Mouse (Mus musculus): ENCODE data around the gene Vwa2. TPM values are rescaled to one million over a fixed set of nuclear protein-coding genes. Genes with fewer than 3 reads are reported as not detected.

Vwa2 gene
- polyA plus RNA-seq, 1 experiment from 2014 or later: 1.0 TPM

DNA sequence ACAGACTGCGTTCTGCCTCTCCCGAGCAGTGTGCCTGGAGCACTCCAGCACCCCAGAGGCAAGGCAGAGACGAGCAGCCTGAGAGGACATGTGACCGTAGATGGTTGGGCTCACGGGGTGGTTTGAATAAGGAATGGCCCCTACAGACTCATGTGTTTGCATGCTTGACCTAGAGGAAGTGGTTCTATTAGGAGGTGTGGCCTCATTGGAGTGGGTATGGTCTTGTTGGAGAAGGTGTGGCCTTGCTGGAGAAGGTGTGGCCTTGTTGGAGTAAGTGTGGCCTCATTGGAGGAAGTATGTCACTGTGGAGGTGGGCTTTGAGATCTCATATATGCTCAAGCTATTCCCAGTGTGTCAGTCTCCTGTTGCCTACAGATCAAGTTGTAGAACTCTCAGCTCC, 63.9 kb downstream of the Vwa2 start:
- Histone ChIP-seq H3K27me3 (no peaks in the 10 kb centered on the region), H3K9ac (no peak overlapping the region), H3K4me1 (replicated peaks) (no peaks in the 10 kb centered on the region), H3K4me3 (no peak overlapping the region), H3K27ac (replicated peaks) (no peak overlapping the region), H3K36me3 (0 out of 2 replicates have a peak, but pooled peaks cover under 1% of the 10 kb centered on the region), H3K4me2 (no peak overlapping the region), H3K9me3 (no peaks in the 10 kb centered on the region)
- ATAC-seq (ENCODE audit: low read depth): no peak
- WGBS: 92% methylated on average over 5 of the region's 5 CpGs

DNA sequence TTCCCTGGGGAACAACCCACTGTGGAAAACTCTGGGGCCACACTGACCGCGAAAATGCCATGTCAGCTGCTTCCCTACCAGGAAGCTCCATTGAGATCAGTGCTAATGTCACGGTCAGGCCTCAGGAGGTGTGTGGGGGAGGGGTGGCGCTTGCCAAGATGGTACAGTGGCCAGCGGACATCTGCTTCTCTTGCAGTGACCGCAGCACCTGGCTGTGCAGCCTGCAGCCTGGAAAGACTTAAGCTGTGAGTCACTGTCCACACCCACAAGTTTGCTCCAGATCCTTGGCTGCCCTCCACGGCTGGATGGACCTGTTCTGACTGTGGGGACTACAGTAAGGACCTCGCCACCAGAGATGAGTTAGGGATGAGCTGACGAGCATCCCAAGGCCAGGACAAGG, 65.8 kb downstream of the Vwa2 start:
- H3K27me3 ChIP-seq: no peaks in the 10 kb centered on the region
- no peak overlapping the region for H3K4me3 ChIP-seq
- H3K36me3 ChIP-seq: 0 out of 2 replicates have a peak, but pooled peaks cover 3% of the 10 kb centered on the region
- no peaks in the 10 kb centered on the region for H3K4me1 ChIP-seq (replicated peaks)
- no peak overlapping the region for H3K9ac ChIP-seq
- H3K4me2 ChIP-seq: no peak overlapping the region
- no peak overlapping the region for H3K27ac ChIP-seq (replicated peaks)
- 82% methylated on average over 9 of the region's 9 CpGs for WGBS
- ATAC-seq (ENCODE audit: low read depth): no peak
- H3K9me3 ChIP-seq: no peaks in the 10 kb centered on the region

DNA sequence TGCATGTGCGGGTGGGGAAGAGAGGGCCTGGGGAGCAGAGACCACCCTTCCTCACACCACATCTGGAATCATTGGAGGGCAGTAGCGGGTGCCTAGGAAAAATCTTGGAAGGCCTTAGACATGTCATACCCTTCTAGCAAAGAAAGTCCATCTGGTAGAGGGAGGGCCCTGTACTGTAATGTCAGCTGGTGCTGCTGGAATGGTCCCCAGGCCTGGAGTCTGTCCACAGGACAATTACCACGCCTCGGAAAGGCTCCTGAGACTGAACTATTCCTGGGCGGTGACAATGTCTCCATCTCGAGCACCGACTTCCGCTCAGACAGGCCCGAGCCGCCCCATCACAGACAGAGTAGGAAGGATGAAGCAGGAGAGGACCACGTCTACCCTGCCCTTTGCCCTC, 66.5 kb downstream of the Vwa2 start:
- H3K36me3 ChIP-seq: 0 out of 2 replicates have a peak, but pooled peaks cover 3% of the 10 kb centered on the region

DNA sequence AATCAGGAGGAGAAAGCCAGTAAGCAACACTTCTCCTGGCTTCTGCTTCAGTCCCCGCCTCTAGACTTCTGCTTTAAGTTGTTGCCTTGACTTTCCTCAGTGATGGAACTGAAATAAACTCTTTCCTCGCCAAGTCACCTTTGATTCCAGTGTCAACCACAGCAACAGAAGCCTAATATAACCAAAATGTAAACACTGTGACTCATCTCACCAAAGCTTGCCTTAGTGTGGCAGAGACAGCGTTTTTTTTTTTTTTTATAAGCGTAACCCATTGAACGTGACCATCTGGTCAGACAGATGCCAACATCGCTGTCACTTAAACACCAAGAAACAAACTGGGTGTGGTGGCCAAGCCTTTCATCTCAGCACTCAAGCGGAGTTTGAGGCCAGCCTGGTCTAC, 68.2 kb downstream of the Vwa2 start:
- WGBS: 90% methylated on average over 7 of the region's 7 CpGs
- Histone ChIP-seq H3K27me3 (no peaks in the 10 kb centered on the region), H3K9me3 (no peaks in the 10 kb centered on the region), H3K4me2 (no peak overlapping the region), H3K4me1 (replicated peaks) (peaks cover 7% of the 10 kb centered on the region; the same call in 1 of the 2 replicates), H3K36me3 (0 out of 2 replicates have a peak, but pooled peaks cover 3% of the 10 kb centered on the region), H3K4me3 (no peak overlapping the region), H3K27ac (replicated peaks) (no peak overlapping the region), H3K9ac (no peak overlapping the region)
- ATAC-seq (ENCODE audit: low read depth): no peak

More for the DNA sequence above, 66.5 kb downstream of the Vwa2 start:
- Histone ChIP-seq H3K9me3 (no peaks in the 10 kb centered on the region), H3K27ac (replicated peaks) (no peak overlapping the region), H3K4me2 (no peak overlapping the region), H3K9ac (no peak overlapping the region), H3K4me3 (no peak overlapping the region), H3K4me1 (replicated peaks) (peaks cover 1% of the 10 kb centered on the region; the same call in 1 of the 2 replicates), H3K27me3 (no peaks in the 10 kb centered on the region)
- 87% methylated on average over 11 of the region's 11 CpGs for WGBS
- ATAC-seq (ENCODE audit: low read depth): no peak

DNA sequence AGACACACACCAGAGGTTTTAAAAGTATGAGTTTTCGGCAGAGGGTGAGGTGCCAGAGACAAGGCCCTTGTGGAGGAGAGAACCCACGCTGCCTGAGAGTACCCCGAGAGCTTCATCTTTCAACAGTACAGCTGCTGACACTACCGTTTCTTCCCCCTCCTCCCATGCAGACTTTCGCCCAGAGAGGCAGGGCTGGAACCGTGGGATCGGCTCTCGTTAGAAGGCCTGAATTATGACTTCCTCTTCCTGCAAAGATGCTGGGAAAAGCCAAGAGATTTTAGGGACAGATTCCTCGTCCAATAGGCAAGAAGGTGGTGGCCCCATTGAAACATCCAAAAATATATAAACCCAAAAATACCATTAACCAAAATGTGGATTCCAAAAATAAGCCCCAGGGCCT, 70.2 kb downstream of the Vwa2 start:
- ATAC-seq (ENCODE audit: low read depth): no peak
- Histone ChIP-seq H3K4me1 (replicated peaks) (peaks cover 7% of the 10 kb centered on the region; the same call in 1 of the 2 replicates), H3K4me3 (no peak overlapping the region), H3K27ac (replicated peaks) (no peak overlapping the region), H3K9ac (no peak overlapping the region), H3K36me3 (0 out of 2 replicates have a peak, but pooled peaks cover 3% of the 10 kb centered on the region), H3K4me2 (no peak overlapping the region), H3K27me3 (no peaks in the 10 kb centered on the region), H3K9me3 (no peaks in the 10 kb centered on the region)
- 74% methylated on average over 9 of the region's 9 CpGs for WGBS

DNA sequence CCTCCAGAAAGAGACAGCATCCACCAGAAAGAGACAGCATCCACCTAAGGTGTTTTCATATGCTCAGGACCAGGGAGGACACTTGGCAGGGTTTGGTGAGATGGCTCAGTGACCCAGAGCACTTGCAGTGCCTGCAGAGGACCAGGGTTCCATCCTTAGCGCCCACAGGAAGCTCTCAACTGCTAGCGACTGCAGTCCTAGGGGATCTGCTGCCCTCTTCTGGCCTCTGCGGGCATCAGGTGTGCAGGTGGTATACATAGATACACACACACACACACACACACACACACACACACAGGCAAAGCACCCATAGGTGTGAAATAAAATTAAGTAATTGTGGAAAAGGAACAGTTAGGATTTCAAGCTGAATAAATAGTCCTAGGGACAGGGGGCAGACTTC, 70.8 kb downstream of the Vwa2 start:
- ATAC-seq (ENCODE audit: low read depth): no peak
- no peaks in the 10 kb centered on the region for H3K9me3 ChIP-seq
- H3K4me2 ChIP-seq: no peak overlapping the region
- no peak overlapping the region for H3K27ac ChIP-seq (replicated peaks)
- H3K9ac ChIP-seq: no peak overlapping the region
- no peak overlapping the region for H3K4me3 ChIP-seq
- H3K4me1 ChIP-seq (replicated peaks): peaks cover 7% of the 10 kb centered on the region; the same call in 1 of the 2 replicates
- H3K36me3 ChIP-seq: 0 out of 2 replicates have a peak, but pooled peaks cover 3% of the 10 kb centered on the region
- H3K27me3 ChIP-seq: no peaks in the 10 kb centered on the region
- WGBS: 93% methylated on average over 3 of the region's 3 CpGs

DNA sequence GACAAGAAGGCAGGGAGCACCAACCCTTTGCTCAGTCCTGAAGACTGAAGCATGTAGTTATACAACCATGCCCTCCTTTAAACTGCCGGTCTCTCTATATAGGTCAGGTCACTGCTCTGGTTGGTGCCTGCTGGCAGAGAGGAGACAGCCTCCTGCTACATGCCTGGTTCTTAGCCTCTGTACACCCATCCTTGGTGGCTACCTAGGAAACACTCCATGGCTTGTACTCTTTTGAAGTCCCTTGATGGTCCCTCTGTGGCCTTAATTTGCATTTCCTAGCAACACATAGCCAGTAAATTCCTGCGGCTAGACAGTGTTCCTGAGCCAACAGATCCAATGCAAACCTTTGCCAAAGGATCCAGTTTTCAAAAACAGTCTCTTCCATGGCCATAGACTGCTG, 71.6 kb downstream of the Vwa2 start:
- Histone ChIP-seq H3K36me3 (0 out of 2 replicates have a peak, but pooled peaks cover 3% of the 10 kb centered on the region), H3K4me3 (no peak overlapping the region), H3K27me3 (no peaks in the 10 kb centered on the region), H3K27ac (replicated peaks) (no peak overlapping the region), H3K9me3 (no peaks in the 10 kb centered on the region), H3K4me1 (replicated peaks) (peaks cover 7% of the 10 kb centered on the region; the same call in 1 of the 2 replicates), H3K9ac (no peak overlapping the region), H3K4me2 (no peak overlapping the region)
- 0 out of 2 replicates have a peak, but pooled peaks have one; percentile 11 for ATAC-seq (ENCODE audit: low read depth)
- 61% methylated on average over 2 of the region's 2 CpGs for WGBS

DNA sequence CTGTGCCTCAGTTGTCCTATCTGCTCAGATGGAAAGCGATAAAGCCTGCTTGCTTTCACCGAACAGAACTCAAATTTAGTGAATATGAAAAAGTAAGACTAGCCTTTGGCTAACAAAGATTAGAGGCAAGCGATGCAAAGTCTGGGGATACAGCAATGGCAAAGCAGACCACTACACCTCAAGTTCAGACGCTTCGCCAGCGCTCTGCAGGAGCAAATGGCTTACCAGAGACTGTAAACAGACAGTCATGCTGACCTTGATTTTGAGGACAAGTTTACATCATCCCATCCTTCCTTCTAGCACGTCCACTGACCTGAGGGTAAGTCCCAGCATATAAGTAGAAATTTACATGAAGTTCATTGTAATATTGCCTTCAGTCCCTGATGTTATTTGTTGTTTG, 72.2 kb downstream of the Vwa2 start:
- H3K36me3 ChIP-seq: 0 out of 2 replicates have a peak, but pooled peaks cover 3% of the 10 kb centered on the region
- WGBS: 93% methylated on average over 7 of the region's 7 CpGs
- H3K4me1 ChIP-seq (replicated peaks): peaks cover 7% of the 10 kb centered on the region; the same call in 1 of the 2 replicates
- H3K27me3 ChIP-seq: no peaks in the 10 kb centered on the region
- H3K9ac ChIP-seq: no peak overlapping the region
- no peaks in the 10 kb centered on the region for H3K9me3 ChIP-seq
- no peak overlapping the region for H3K27ac ChIP-seq (replicated peaks)
- no peak overlapping the region for H3K4me3 ChIP-seq
- no peak overlapping the region for H3K4me2 ChIP-seq
- ATAC-seq (ENCODE audit: low read depth): no peak

DNA sequence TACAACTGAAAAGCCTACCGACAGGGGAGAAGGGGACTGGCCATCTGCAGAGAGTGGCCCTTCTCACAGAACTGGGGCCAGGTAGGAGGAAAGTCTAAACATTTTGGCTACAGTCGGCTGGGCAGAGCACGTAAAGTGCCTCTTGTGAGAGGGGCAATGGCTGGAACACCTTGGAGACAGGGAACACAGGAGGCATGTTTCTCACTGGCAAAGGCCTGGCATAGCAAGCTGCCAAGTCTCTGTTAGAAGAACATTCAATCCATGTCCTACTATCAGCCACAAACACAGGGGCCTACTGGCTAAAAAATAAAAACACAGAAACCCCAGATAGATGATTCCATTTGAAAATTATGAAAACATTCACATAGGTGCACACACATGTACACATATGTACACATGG, 72.7 kb downstream of the Vwa2 start:
- H3K9me3 ChIP-seq: no peaks in the 10 kb centered on the region
- no peak overlapping the region for H3K9ac ChIP-seq
- no peak overlapping the region for H3K27ac ChIP-seq (replicated peaks)
- ATAC-seq (ENCODE audit: low read depth): no peak
- no peak overlapping the region for H3K4me2 ChIP-seq
- no peaks in the 10 kb centered on the region for H3K27me3 ChIP-seq
- H3K36me3 ChIP-seq: 0 out of 2 replicates have a peak, but pooled peaks cover 3% of the 10 kb centered on the region
- H3K4me3 ChIP-seq: no peak overlapping the region
- H3K4me1 ChIP-seq (replicated peaks): peaks cover 7% of the 10 kb centered on the region; the same call in 1 of the 2 replicates
- 93% methylated on average over 3 of the region's 3 CpGs for WGBS

DNA sequence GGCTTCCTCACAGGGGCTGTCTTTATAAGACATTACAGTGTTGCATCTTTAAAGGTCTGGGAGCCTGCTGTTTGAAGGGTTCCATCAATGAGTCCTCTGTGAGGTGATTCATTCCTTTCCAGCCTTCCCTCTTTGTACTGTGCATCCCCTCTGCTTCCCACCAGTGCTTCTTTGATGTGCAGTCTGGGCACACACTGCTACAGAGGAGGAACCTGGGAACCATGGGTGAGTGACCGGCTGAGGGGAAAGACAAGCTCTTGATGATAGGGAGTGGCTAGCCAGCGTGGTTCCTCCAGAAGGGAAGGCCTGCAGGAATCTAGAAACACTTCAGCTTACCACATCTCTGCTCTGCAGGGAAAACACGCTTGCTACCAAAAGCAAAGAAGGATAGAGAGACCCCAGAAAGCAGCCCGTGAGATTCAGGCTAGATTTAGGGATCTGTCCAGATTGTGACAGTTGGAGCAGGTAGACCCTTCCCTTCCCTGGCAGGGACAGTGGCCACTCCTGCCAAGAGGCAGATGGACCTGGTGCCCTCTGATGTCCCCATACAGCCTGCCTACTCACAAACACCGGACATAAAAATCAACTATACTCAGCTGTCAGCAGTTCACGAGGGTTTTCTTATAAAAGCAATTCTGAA, 74.0 kb downstream of the Vwa2 start:
- Histone ChIP-seq H3K36me3 (0 out of 2 replicates have a peak, but pooled peaks cover under 1% of the 10 kb centered on the region), H3K4me3 (no peak overlapping the region), H3K27me3 (no peaks in the 10 kb centered on the region), H3K9me3 (no peaks in the 10 kb centered on the region), H3K27ac (replicated peaks) (no peak overlapping the region), H3K4me1 (replicated peaks) (peaks cover 7% of the 10 kb centered on the region), H3K4me2 (no peak overlapping the region), H3K9ac (no peak overlapping the region)
- no peak for ATAC-seq (ENCODE audit: low read depth)
- WGBS: 79% methylated on average over 6 of the region's 6 CpGs

DNA sequence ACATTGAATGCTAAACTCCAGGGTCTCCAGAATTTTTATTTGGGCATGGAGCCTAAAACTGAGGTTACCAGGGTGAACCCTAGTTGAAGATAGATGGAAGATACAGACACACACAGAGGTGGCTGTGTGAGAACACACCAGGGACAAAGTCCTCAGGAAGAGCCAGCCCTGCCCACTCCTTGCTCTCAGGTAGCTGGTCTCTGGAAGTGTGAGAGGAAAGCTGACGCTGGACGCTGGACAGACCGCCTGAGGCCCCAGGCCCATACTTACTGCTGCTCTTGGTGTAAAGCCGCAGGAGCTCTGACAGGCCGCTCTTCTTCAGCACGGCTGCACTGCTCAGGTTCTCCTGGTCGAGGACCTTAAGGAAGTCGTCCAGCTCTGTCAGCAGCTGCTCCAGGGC, 75.8 kb downstream of the Vwa2 start:
- Histone ChIP-seq H3K4me1 (replicated peaks) (peaks cover 7% of the 10 kb centered on the region), H3K27me3 (no peaks in the 10 kb centered on the region), H3K9ac (no peak overlapping the region), H3K4me3 (no peak overlapping the region), H3K4me2 (no peak overlapping the region), H3K9me3 (no peaks in the 10 kb centered on the region), H3K36me3 (no peaks in the 10 kb centered on the region), H3K27ac (replicated peaks) (no peak overlapping the region)
- 76% methylated on average over 8 of the region's 8 CpGs for WGBS
- no peak for ATAC-seq (ENCODE audit: low read depth)

DNA sequence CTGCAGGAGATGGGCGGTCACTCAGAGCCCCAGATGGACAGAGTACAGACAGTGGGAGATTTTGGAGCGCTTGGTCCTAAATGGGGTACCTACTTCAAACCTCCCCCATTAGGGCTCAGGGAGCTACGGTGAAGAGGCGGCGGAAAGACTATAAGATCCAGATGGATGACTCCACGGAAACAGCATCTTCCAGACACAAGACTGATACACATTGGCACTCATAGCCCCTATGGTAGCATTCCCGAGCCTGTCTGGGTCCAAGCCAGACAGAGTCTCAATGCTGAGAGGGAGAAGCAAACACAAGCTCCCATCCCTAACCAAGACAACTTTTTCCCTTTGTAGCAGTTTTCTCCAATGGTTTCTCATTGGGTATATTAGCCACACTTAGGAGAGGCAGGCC, 76.8 kb downstream of the Vwa2 start:
- no peaks in the 10 kb centered on the region for H3K9me3 ChIP-seq
- H3K4me1 ChIP-seq (replicated peaks): peaks cover 3% of the 10 kb centered on the region
- no peak for ATAC-seq (ENCODE audit: low read depth)
- no peaks in the 10 kb centered on the region for H3K36me3 ChIP-seq
- no peak overlapping the region for H3K9ac ChIP-seq
- no peak overlapping the region for H3K4me2 ChIP-seq
- no peak overlapping the region for H3K27ac ChIP-seq (replicated peaks)
- H3K4me3 ChIP-seq: no peak overlapping the region
- 81% methylated on average over 7 of the region's 7 CpGs for WGBS
- H3K27me3 ChIP-seq: no peaks in the 10 kb centered on the region

DNA sequence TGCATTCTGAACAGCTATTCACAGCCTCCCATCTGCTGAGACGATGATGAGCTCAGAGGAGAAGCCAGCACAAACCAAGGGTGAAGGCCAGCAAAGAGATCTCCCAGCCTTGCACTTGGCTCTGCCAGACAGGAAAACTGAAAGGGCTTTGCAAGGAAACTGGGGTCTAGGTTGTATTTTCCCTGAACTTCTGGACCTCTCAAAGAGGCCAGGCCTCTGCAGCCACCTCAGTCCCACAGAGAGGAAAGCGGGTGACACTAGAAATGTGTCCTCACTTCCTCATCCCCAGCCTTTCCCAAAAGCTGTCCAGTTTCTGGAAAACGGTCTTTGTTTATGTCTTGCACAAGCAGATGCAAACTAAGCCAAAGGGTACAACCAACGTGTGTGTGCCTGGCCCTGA, 79.8 kb downstream of the Vwa2 start:
- H3K9me3 ChIP-seq: no peaks in the 10 kb centered on the region
- no peaks in the 10 kb centered on the region for H3K27me3 ChIP-seq
- no peaks in the 10 kb centered on the region for H3K36me3 ChIP-seq
- 85% methylated on average over 4 of the region's 4 CpGs for WGBS
- no peak overlapping the region for H3K4me3 ChIP-seq
- H3K9ac ChIP-seq: no peak overlapping the region
- H3K27ac ChIP-seq (replicated peaks): no peak overlapping the region
- H3K4me1 ChIP-seq (replicated peaks): peaks cover 8% of the 10 kb centered on the region; the same call in 1 of the 2 replicates
- no peak overlapping the region for H3K4me2 ChIP-seq
- ATAC-seq (ENCODE audit: low read depth): no peak
